Mouse (Mus musculus): Measurements from ENCODE around the gene Opcml. TPM values are rescaled to one million over a fixed set of nuclear protein-coding genes. Genes with fewer than 3 reads are reported as not detected.

Opcml gene
- polyA plus RNA-seq, 1 experiment from 2014 or later, result 0.31 TPM

DNA sequence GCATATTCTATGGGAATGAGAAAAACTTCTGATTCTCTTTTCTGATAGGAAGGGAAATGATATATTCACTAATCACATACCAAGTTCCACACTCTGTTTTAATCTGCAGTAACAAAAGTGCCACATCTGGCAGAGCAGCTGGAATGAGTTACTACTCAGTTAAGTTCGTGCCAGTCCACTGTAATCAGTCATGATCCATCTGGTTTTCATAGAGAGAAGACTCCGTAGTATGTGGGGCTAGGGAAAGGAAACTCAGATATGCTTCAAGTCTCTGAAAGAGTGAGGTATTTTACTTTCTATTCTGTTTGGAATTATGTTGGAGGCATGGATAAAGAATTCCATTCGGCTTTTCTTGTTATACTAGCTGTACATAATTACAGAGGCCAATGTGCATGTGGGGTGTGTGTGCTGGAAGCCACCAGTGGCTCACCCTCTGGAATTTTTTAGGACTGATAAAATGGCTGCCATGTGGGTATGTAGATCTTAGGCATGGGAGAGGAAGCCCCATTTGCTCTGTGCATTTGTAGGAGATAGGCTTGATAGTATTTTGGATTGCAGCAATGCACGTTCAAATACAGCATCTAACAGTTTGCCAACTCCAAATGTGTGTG is 966.4 kb downstream of the Opcml start:
- H3K27ac ChIP-seq, result no peak overlapping the region
- H3K9me3 ChIP-seq (replicated peaks), result no peaks in the 10 kb centered on the region
- no peaks in the 10 kb centered on the region for H3K36me3 ChIP-seq
- DNase-seq, result no peak
- no peaks in the 10 kb centered on the region for H3K27me3 ChIP-seq
- no peaks in the 10 kb centered on the region for H3K4me1 ChIP-seq (replicated peaks)
- no peak overlapping the region for H3K4me2 ChIP-seq
- ATAC-seq (ENCODE audit: low read depth), result no peak
- 52% methylated on average over 4 of the region's 4 CpGs for WGBS (ENCODE audit: insufficient replicate concordance)
- no peak overlapping the region for H3K9ac ChIP-seq
- no peak overlapping the region for H3K4me3 ChIP-seq (replicated peaks)

DNA sequence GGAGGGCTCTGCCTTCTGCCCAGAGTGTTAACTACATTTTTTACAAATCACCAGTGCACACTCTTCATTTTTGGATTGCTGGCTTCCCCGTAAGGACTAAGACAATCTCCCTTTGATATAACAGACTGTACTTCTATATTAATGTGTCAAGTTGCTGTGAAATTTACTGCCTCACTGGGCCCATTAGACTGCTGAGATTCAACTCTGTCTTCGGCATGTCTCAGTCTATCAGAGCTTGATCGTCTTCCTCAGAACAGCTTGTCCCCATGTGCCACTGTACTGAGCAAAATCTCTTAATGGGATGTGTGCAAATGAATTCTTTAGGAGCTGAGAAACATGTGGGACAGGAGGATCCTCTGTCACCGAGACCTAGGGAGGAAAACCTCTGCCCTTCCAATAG is 970.9 kb downstream of the Opcml start:
- 70% methylated on average over 4 of the region's 4 CpGs for WGBS (ENCODE audit: insufficient replicate concordance)
- Histone ChIP-seq H3K27ac (no peak overlapping the region), H3K36me3 (no peaks in the 10 kb centered on the region), H3K4me1 (replicated peaks) (no peaks in the 10 kb centered on the region), H3K27me3 (no peaks in the 10 kb centered on the region), H3K9ac (no peak overlapping the region), H3K4me3 (replicated peaks) (no peak overlapping the region), H3K4me2 (no peak overlapping the region), H3K9me3 (replicated peaks) (no peaks in the 10 kb centered on the region)
- no peak for ATAC-seq (ENCODE audit: low read depth)
- no peak for DNase-seq

DNA sequence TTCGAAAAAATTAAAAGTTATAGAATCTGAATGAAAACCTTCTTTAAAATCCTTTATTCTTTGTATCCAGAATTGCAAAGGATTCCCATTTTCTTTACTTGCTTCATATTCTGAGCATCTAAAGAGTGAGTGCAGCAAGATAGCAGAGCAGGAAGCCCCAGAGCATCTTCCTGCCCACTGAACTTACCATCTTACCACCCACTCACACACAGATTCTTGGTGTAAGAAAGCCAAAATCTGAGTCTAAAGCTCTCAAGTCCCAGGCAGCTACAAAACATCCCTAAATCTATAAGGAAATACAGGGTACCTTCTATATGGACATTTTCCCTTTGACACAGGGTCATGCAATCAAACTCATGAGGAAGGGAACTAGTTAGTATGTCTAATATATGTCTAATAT is 973.6 kb downstream of the Opcml start:
- Histone ChIP-seq H3K9ac (no peak overlapping the region), H3K27ac (no peak overlapping the region), H3K4me3 (replicated peaks) (no peak overlapping the region), H3K9me3 (replicated peaks) (no peaks in the 10 kb centered on the region), H3K4me2 (no peak overlapping the region), H3K4me1 (replicated peaks) (no peaks in the 10 kb centered on the region), H3K27me3 (no peaks in the 10 kb centered on the region), H3K36me3 (no peaks in the 10 kb centered on the region)
- DNase-seq, result no peak
- WGBS (ENCODE audit: insufficient replicate concordance), result 41% methylated on average over 1 of the region's 1 CpGs
- ATAC-seq (ENCODE audit: low read depth), result no peak

DNA sequence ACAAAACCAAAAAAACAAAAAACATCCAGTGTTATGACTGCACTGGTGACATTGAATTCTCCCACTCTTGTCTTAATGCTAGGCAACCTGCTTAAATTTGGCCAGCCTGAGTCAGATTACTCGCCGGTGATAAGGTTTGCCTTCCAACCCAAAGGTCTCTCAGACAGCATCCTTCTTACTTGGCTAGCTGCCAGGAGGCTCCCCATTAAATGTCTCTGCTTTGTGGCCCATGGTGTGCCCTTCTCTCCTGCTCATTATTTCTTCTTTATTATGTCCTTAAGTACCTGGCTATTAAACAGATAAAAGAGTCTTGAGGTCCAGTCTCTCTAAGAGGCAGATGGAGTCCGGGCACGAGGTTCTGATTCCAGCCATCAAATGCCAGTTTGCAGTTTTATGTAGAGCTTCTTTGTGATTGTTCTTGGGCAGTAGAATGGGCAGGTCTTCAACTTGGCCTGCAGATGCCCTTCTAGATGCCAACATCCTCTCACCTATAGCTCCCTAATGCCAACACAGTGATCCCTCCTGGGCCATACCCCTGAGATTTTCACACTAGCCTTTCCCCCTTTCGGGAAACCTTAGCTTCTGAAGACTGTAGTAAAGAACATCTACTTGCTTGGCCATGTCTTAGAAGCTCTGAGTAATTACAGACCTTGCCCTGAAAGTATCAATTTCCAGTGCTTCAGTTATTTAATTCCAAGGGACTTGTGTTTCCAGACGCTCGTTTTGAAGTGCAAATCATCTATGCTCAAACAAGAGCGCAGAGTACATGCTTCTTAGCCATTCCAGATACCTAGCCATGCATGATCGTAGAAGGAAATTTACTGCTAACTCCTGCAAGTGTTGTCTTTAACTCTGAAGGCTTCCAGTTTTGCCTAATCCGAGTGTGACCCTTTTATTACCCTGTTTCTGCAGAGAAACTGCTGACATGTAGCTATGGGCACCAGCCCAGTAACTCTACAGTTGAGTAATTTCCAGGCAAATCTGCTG is 986.2 kb downstream of the Opcml start:
- Histone ChIP-seq H3K27ac (no peak overlapping the region), H3K4me1 (replicated peaks) (no peaks in the 10 kb centered on the region), H3K4me3 (replicated peaks) (no peak overlapping the region), H3K36me3 (no peaks in the 10 kb centered on the region), H3K4me2 (no peak overlapping the region), H3K9ac (no peak overlapping the region), H3K9me3 (replicated peaks) (no peaks in the 10 kb centered on the region), H3K27me3 (no peaks in the 10 kb centered on the region)
- DNase-seq (no peak), ATAC-seq (ENCODE audit: low read depth) (no peak)
- WGBS (ENCODE audit: insufficient replicate concordance), result 62% methylated on average over 10 of the region's 10 CpGs

DNA sequence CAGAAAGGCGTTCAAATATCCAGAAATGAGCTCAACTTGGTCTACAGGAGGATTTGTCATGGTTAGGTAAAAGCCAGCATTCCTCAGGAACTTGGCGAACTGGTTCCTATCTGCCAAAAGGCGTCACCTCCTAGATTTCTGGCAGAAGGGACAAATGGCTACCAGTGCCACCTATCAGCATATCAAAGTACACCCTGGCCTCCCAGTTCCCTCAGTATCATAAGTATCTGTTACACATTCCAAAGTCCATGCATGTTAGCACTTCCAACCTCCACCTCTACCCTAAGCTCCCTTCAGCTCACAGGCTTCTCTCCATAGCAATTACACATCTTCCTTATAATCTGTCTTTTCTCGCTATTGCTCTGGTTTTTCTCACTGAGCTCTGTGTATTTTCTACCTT is 993.3 kb downstream of the Opcml start:
- Histone ChIP-seq H3K9ac (no peak overlapping the region), H3K4me1 (replicated peaks) (no peaks in the 10 kb centered on the region), H3K4me2 (no peak overlapping the region), H3K36me3 (no peaks in the 10 kb centered on the region), H3K27me3 (no peaks in the 10 kb centered on the region), H3K9me3 (replicated peaks) (no peaks in the 10 kb centered on the region), H3K4me3 (replicated peaks) (no peak overlapping the region), H3K27ac (no peak overlapping the region)
- DNase-seq, result no peak
- no peak for ATAC-seq (ENCODE audit: low read depth)
- 32% methylated on average over 4 of the region's 4 CpGs for whole genome bisulfite sequencing (ENCODE audit: insufficient replicate concordance)

DNA sequence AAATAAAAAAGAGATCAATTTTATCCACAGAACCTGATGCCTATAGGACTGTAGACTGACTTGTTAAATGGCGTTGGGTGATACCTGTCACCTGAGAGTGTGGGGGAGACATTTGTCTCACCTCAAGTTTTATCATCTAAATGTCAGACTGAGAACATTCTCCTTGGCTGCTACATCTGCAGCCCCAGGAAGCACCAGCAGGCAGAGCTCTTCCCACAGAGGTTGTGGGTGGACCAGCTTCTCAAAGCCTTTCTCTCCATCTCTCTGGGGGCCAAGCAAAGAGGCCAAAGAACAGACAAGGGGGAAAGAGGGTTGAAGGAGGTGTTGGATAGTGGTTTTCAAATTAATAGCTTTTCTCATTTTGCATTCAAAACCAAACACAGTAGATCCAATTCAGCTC is 998.9 kb downstream of the Opcml start:
- Histone ChIP-seq H3K4me3 (replicated peaks) (no peak overlapping the region), H3K4me1 (replicated peaks) (no peaks in the 10 kb centered on the region), H3K27me3 (no peaks in the 10 kb centered on the region), H3K36me3 (no peaks in the 10 kb centered on the region), H3K4me2 (no peak overlapping the region), H3K9me3 (replicated peaks) (no peaks in the 10 kb centered on the region), H3K9ac (no peak overlapping the region), H3K27ac (no peak overlapping the region)
- 38% methylated on average over 1 of the region's 1 CpGs for WGBS (ENCODE audit: insufficient replicate concordance)
- DNase-seq, result no peak
- ATAC-seq (ENCODE audit: low read depth), result no peak

DNA sequence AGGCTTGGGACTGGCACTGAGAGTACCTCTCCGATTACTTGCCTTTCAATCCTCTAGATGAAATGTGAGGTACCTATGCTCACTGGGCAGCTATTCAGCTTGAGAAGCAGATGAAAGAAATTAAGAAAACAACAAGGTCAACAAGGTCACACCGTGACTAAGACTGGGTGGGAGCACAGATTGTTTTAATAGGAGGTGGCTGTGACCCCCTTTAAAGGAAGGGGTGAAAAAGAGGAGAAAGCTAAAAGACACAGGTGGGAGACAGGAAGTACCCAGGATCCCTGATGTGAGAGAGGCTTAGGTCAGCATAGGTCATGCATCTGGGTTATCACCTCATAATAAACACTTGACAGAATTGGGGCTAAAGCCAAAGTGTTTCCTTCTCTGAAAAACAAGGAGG is 1009.5 kb downstream of the Opcml start:
- Histone ChIP-seq H3K36me3 (no peaks in the 10 kb centered on the region), H3K4me3 (replicated peaks) (no peak overlapping the region), H3K4me1 (replicated peaks) (no peaks in the 10 kb centered on the region), H3K27me3 (no peaks in the 10 kb centered on the region), H3K9ac (no peak overlapping the region), H3K9me3 (replicated peaks) (no peaks in the 10 kb centered on the region), H3K4me2 (no peak overlapping the region), H3K27ac (no peak overlapping the region)
- 10% methylated on average over 2 of the region's 2 CpGs for WGBS (ENCODE audit: insufficient replicate concordance)
- DNase-seq (no peak), ATAC-seq (ENCODE audit: low read depth) (no peak)

DNA sequence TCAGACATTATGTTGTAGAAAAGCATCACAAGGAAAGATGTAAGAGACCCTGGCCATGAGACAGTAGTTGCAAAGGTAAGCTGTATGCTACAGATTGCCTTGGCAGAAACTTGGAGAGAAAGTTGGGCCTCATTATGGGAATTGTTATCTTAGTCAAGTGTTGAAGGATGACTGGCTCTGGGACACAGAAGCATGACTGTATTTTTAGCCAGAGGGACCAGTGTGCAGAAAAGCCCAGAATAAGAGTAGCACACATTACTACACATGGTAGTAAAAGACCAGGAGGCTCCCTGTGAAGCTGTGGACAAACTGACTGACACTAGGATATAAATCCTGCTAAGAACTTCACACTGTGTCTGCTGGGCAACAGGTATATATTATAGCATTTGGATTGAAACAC is 1016.1 kb downstream of the Opcml start:
- Histone ChIP-seq H3K4me3 (replicated peaks) (no peak overlapping the region), H3K9me3 (replicated peaks) (no peaks in the 10 kb centered on the region), H3K36me3 (no peaks in the 10 kb centered on the region), H3K9ac (no peak overlapping the region), H3K4me1 (replicated peaks) (no peaks in the 10 kb centered on the region), H3K27ac (no peak overlapping the region), H3K4me2 (no peak overlapping the region), H3K27me3 (no peaks in the 10 kb centered on the region)
- ATAC-seq (ENCODE audit: low read depth), result no peak
- DNase-seq, result no peak

DNA sequence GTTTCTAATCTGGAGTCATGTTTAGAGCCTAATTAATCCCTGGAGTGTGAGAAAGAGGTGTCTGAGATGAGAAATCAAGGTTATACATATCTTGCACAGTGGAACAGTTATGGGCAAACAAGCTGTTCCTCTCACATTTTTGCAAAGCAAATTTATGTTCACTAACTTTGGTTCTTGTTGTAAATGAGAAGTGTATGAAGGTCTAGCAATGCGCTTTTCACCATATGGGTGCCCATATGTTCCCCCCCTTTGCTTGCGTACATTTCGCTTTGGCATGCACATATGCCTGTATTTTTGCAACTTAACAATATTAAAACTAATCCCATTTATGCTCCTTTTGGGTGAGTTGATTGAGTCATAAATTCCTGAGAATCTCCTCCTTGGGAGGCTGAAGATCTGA is 1031.5 kb downstream of the Opcml start:
- no peaks in the 10 kb centered on the region for H3K4me1 ChIP-seq (replicated peaks)
- ATAC-seq (ENCODE audit: low read depth), result no peak
- H3K27me3 ChIP-seq, result no peaks in the 10 kb centered on the region
- H3K27ac ChIP-seq, result no peak overlapping the region
- no peak for DNase-seq
- no peak overlapping the region for H3K4me2 ChIP-seq
- H3K9me3 ChIP-seq (replicated peaks), result no peaks in the 10 kb centered on the region
- WGBS (ENCODE audit: insufficient replicate concordance), result 72% methylated on average over 3 of the region's 3 CpGs
- no peaks in the 10 kb centered on the region for H3K36me3 ChIP-seq
- H3K9ac ChIP-seq, result no peak overlapping the region
- no peak overlapping the region for H3K4me3 ChIP-seq (replicated peaks)

DNA sequence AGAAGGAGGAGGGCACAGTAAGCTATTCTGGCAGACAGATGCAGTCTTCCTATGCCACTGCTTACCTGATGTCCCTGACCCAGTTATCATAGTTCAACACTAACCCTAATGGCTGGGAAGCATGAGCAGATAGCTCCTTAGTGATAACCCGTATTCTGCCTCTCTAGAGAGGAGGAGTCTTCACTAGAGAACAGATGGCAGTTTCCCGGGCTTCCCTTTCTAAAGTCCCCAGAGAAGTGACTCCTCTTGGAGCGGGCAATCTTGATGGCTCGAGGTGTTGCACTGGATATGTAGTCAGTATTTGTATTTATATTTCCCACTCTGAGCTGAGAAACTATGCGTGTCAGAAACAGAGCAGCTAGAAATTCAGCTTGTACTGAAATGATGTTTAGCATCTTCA is 1031.9 kb downstream of the Opcml start:
- Histone ChIP-seq H3K4me3 (replicated peaks) (no peak overlapping the region), H3K9ac (no peak overlapping the region), H3K9me3 (replicated peaks) (no peaks in the 10 kb centered on the region), H3K27me3 (no peaks in the 10 kb centered on the region), H3K27ac (no peak overlapping the region), H3K4me1 (replicated peaks) (no peaks in the 10 kb centered on the region), H3K4me2 (no peak overlapping the region), H3K36me3 (no peaks in the 10 kb centered on the region)
- 56% methylated on average over 5 of the region's 5 CpGs for WGBS (ENCODE audit: insufficient replicate concordance)
- ATAC-seq (ENCODE audit: low read depth), result no peak
- no peak for DNase-seq

DNA sequence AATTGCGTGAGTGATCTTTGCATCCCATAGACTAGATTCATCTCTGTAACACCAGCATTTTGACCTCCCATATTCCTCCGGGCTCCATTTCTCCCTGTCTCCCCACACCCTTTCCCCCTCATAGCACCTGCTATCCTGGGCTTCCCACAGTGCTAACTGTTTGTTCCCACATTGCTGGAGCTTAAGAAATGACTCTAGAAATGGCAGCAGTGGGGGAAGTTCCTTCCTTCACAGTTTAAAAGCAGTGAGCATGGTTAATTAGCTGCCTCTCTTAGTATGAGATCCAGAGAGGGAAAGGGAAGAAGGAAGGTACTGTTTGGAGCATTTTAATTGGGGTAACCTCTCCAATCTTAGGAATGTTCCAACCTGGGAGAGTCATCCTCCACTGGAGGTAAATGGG is 1035.2 kb downstream of the Opcml start:
- no peak for ATAC-seq (ENCODE audit: low read depth)
- 62% methylated on average over 2 of the region's 2 CpGs for WGBS (ENCODE audit: insufficient replicate concordance)

More for the DNA sequence above, 1035.2 kb downstream of the Opcml start:
- H3K4me3 ChIP-seq (replicated peaks), result no peak overlapping the region
- H3K36me3 ChIP-seq, result no peaks in the 10 kb centered on the region
- H3K9me3 ChIP-seq (replicated peaks), result no peaks in the 10 kb centered on the region
- H3K27ac ChIP-seq, result no peak overlapping the region
- DNase-seq, result no peak
- no peak overlapping the region for H3K9ac ChIP-seq
- H3K4me2 ChIP-seq, result no peak overlapping the region
- H3K4me1 ChIP-seq (replicated peaks), result no peaks in the 10 kb centered on the region
- no peaks in the 10 kb centered on the region for H3K27me3 ChIP-seq

Measured in liver, embryonic 13.5 days (tissue).